Mouse (Mus musculus): ENCODE measurements around the gene Egfem1.

DNA sequence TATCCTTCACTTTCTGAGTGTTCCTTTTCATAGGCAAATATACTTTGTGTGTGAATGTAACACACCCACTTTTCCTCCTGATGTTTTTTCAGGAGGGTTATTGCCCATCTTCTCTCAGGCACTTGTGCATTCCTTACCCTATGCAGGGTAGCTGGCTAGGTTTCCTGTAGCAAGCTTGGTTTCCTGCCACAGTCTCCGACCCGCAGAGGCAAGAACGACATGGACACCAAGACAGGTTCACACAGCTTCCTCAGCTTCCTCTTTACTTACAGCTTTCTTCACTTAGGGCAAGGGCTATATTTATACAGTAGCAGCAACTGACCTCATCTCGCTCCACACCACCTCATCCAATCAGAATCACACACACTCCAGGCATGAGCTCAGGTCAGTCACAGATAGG, 10.5 kb upstream of the Egfem1 start:
- TF ChIP-seq CTCF (conservative IDR thresholded peaks at IDR 0.05; ENCODE audit: low read length) = no peak
- no peak for TF ChIP-seq POU5F1 (IDR thresholded peaks at IDR 0.05; ENCODE audit: borderline replicate concordance, low read length)

All from E14TG2a.4 (cell line).